Mouse (Mus musculus): ENCODE measurements around the gene 1700020D05Rik.
A peak's percentile ranks its signal among the peaks of the same experiment; 100 is the strongest.

1700020D05Rik gene

DNA sequence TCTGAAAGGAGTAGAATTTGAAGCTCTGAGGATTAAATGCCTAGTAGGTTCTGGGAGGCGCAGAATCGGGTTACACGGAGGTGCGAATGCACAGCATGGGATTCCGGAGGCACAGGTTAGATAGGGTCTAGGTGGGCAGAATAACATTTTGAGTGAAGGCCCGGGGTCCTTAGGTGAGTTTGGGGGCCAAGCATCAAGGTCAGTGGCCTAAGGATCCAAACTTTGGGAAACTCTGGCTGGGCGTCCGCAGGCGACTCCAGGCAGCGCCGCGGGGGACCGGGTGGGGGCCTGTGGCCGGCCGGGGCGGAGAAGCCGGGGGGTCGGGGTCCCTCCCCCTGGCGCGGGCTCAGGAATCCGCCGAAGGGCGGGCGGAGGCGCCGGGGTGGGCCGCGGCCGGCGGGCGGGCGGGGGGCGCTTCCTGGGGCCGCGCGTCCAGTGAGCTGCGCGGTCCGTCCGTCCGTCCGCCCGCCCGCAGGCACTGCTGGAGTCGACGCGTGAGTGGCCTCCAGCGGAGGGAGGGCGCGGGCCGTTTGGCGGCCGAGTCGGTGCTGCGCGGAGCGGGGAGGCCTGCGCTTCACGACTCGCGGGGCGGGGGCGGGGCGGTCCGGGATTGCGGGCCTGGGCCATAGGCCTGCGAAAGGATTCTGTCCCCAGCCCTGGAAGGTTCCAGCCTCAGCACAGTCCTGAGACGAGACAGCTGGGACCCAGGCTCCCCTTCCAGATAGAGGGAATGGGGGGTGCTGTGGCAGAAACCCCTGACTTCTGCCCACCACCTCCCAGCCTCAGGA is 29.1 kb downstream of the 1700020D05Rik start:
- DNase-seq (ENCODE audit: low spot score in 2 of 2), result peak in 1 of 2 experiments; percentile 52

DNA sequence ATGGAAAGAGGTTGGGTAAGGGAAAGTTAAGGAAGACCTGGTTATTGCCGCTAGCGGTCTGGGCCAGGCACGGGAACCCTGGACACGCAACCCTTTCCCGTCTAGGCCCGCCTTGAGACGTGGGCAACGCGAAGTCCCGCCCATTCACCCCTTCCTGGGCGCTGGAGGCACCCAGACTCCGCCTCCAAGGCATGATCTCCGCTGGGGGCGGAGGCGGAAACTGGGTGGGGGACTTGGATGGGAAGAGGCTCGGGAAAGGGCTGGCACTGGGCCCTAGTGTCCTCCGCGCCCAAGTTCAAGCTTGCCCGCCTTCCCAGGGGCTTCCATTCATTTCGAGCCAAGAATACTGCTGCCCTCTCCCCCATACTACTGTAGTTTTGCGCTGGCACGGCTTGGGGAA is 29.9 kb downstream of the 1700020D05Rik start, which contains the start of gene Efemp2:
Gene Efemp2 (plus strand): TSS at position 235 of the 400 bp plus-strand sequence.
- peak in 1 of 2 experiments; percentile 47 for DNase-seq (ENCODE audit: low spot score in 2 of 2)

DNA sequence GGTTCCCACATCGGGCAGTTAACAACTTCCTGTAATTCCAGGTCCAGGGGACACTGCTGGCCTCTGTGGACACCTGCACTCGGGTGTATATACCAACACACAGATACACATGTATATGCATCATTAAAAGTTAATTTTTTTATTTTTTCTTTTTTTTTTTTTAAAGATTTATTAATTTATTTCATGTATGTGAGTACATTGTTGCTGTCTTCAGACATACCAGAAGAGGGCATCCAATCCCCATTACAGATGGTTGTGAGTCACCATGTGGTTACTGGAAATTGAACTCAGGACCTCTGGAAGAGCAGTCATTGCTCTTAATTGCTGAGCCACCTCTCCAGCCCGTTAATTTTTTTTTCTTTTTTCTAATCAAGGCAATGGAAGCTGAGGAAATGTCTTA is 30.7 kb downstream of the 1700020D05Rik start:
- no peak for DNase-seq (ENCODE audit: low spot score in 2 of 2)

DNA sequence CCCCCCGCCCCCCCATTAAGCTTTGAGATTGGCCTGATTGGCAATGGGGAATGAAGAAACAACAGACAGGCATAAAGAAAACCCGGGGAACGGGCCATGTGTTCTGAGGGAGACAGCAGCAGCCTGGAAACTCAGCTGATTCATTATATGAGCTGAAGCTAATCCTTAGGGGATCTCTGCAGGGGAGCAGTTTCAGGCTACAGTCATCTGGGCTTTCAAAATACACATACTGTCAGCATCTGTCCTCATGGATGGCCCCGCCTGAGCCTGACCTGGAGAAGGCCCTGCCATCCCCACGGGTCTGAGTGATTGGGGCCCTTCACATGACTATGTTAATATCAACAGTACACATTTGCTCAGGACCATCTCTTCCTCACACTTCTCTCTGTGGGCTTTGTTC is 31.7 kb downstream of the 1700020D05Rik start:
- no peak for DNase-seq (ENCODE audit: low spot score in 2 of 2)

DNA sequence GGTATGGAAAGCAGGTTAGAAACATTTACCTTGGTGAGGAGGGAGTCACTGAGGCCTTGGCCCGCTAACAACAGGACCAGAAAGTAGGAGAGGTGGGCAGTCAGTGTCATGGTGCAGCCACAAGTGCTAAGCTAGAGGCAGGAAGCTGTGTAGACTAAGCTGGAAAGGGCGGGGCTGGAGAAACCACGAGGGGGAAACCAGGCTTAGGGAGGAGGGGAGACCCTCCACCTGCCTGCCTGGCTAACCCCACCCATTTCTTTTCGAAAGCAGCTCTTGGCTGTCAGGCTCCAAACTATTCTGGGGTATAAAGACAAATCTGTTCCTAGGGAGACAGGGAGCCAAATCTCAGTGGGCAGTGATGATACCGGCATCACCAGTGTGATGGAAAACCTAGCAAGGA is 35.2 kb downstream of the 1700020D05Rik start, which contains the start of gene Ctsw:
Gene Ctsw (minus strand): TSS at position 134 of the 400 bp plus-strand sequence.
- no peak for DNase-seq (ENCODE audit: low spot score in 2 of 2)

DNA sequence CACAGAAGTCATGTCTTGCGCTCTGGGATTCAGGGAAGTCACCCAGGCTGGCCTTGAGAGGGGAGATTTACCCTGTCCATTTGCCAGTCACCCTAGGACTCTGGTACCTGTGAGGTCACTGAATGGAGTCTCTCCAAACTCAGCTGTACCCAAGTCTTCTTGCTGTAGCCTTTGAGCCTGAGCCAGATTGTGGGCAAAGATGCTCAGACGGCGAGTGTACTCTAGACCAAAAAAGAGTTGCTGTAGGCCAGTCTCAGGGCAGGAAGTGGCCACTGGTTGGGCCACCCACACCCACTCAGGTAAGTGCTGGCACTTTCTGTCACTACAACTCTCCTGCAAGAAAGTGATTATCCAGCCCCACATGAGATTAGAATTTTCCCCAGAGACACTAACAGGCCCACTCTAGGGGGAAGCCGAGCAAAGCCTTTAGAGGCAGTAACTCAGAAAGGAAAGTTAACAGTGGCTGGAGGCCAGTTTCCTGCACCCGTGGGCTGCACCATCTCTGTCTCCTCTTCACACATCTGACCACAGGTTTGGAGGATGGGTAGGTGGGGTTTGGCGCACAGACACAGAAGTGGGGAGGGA is 36.6 kb downstream of the 1700020D05Rik start:
- DNase-seq (ENCODE audit: low spot score in 2 of 2), result no peak

DNA sequence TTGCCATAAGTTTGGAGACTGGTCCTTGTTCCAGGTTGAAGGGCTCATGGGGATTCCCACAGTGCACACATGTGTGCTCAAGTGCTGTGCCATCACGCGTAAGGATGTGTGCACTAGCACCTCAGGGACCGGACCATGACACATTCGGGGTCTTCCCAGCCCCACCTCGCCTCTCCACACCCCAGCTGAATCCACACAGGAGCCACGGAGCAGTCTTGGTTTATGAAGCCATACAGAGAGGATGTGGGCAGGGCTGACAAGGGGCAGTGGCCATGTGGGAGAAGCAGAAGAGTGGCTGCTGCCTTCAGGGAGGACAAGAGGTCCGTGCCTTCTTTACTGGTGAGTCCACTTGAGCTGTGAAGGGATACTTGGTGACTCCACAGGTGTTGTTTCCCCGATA is 38.5 kb downstream of the 1700020D05Rik start:
- no peak for DNase-seq (ENCODE audit: low spot score in 2 of 2)

DNA sequence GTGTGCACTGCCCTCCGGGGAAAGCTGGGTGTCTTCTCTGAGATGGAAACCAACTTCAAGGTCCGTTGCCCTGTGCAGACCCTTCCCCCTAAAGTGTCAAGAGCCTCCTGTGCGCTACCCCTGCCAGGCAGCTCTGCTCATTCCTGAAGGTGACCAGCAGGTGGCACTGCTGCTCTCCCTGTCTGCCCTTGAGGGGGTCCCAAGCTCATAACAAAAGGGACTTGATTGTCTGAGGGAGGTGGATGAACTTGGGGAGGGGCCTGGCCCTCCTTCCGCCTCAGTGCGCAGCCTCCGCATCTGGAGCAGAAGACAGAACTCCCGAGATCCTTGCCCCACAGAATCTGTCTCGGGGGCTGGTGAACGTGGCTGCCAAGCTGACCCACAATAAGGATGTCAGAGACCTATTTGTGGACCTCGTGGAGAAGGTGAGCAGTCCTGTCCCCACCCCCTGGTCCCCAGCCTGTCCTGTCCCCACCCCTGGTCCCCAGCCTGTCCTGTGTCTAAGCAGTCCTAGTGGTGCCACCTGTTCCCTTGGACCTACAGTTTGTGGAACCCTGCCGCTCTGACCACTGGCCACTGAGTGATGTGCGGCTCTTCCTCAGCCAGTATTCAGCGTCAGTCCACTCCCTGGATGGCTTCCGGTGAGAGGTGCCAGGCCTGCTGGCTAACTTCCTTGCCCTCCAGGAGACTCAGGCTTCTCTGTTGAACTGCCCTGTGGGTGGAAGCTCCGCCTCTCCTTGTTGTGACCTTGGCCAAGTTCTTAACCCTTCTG is 39.6 kb downstream of the 1700020D05Rik start:
- DNase-seq (ENCODE audit: low spot score in 2 of 2), result peak in 1 of 2 experiments; percentile 76

DNA sequence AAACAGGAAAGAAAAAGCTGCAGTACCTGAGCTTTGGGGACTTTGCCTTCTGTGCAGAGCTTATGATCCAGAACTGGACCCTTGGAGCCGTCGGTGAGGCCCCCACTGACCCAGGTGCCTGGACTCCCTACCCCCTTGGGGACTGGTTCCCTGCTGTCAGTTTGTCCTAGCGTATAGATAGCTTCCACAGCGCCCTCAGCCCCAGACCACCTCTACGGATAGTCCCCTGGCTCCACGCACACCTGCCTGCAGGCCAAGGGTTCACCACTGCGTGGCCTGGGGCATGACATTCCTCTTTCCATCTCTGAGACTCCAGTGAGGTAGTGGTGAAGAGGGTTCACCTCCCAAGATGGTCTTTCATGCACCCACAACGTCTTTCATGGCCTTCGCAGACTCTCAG is 40.4 kb downstream of the 1700020D05Rik start:
- DNase-seq (ENCODE audit: low spot score in 2 of 2), result no peak

DNA sequence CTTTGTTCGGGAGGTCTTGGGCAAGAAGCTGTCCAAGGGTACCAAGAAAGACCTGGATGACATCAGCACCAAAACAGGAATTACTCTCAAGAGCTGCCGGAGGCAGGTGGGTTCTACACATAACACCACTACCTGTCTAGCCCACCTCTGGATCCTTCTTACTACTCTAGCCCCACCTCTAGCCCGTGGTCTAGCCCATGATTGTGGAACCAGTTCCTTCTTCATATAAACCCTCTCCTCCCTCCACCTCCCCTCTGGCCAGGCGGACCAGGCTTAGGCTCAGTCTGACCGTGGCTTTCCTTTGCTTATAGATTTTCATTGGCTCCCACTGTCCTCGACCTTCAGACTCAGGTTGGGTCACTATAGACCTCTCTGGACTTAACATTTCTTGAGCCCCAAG is 42.2 kb downstream of the 1700020D05Rik start:
- DNase-seq (ENCODE audit: low spot score in 2 of 2), result no peak

DNA sequence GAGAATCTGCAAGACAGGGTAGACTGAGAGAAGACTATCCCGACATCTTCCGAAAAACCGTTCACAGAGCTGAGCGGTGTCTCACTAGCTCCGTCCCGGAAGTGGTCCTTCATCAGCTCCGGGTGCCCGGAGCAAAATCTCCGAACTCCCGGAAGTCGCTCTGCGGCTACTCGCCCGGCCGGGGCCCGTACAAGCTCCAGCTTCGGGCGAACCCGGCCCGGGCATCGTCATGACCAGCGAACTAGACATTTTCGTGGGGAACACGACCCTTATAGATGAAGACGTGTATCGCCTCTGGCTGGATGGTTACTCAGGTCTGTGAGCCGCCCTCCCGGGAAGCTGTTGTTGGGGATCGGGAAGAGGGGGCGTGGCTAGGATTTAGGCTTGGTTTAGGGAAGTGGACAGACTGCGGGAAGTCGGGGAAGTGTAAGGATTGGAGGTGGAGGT is 43.1 kb downstream of the 1700020D05Rik start, which contains the start of gene Fibp:
Gene Fibp (plus strand): TSS at position 151 of the 447 bp plus-strand sequence.
- peak; percentile 83 to 87 for DNase-seq (ENCODE audit: low spot score in 2 of 2)

DNA sequence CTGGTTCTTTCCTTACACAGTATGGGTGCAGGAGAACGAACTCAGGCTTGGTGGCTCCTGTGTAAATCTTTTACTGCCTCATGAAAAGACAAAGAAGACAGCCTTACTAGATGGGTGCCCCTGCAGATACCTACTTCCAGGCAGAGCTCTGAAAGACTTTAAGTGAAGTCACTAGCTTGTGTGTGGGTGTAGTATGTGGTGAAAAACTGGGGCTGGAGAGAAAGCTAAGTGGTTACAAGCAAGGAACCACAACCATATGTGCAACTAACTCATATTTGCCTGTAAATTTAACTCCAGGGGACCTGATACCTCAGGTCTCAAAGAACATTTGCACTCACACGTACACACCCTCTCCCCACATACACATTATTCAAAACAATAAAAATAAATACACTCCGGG is 43.7 kb downstream of the 1700020D05Rik start:
- no peak for DNase-seq (ENCODE audit: low spot score in 2 of 2)

DNA sequence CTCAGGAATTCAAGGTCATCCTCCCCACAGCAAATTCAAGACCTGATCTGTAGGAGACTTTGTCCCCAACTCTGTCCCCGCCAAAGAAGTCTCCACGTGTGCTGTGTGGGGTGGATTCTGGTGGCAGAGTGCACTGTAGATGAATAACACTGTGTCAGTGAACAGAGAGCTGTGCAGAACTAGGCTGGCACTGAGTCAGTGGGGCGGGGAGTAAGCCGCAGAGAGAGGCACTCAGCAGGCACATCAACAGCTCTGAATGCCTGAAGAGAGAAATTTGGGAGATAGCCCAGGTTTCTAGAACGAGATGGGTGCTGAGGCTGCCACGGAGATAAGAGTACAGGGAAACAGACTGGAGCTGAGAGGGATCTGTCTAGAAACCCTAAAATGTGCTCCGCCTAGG is 44.6 kb downstream of the 1700020D05Rik start:
- no peak for DNase-seq (ENCODE audit: low spot score in 2 of 2)

DNA sequence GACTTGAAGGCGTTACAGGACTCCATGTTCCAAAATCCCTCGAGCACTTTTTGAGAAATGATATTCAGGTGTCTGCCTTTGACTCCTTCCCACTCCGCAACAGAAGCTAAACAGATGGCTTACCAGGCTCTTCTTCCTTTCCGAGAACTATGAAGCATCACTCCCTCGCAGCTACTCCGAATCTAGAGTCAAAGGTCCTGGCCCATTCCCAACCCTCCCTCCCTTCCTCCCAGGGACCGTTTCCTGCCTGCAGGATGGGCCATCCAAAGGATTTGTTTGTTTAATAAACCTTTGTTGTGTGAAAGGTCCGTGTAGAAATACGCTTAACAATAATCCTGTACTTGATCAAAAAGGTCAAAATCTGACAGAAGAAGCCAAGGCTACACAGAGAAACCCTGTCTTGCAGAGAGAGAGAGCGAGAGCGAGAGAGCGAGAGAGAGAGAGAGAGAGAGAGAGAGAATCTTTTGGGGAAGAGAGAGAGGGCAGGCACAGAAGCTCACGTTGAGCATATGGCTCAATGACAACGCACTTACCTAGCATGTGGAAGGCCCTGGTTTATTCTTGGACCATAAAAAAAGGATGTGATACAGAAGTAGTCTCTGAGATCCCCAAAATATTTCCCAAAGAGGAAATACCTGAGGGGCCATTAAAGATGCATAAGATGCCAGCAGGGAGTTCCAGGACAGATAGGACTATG is 45.7 kb downstream of the 1700020D05Rik start, which contains the start of gene Ccdc85b:
Gene Ccdc85b (minus strand): TSS at position 149 of the 697 bp plus-strand sequence.
- DNase-seq (ENCODE audit: low spot score in 2 of 2), result no peak

DNA sequence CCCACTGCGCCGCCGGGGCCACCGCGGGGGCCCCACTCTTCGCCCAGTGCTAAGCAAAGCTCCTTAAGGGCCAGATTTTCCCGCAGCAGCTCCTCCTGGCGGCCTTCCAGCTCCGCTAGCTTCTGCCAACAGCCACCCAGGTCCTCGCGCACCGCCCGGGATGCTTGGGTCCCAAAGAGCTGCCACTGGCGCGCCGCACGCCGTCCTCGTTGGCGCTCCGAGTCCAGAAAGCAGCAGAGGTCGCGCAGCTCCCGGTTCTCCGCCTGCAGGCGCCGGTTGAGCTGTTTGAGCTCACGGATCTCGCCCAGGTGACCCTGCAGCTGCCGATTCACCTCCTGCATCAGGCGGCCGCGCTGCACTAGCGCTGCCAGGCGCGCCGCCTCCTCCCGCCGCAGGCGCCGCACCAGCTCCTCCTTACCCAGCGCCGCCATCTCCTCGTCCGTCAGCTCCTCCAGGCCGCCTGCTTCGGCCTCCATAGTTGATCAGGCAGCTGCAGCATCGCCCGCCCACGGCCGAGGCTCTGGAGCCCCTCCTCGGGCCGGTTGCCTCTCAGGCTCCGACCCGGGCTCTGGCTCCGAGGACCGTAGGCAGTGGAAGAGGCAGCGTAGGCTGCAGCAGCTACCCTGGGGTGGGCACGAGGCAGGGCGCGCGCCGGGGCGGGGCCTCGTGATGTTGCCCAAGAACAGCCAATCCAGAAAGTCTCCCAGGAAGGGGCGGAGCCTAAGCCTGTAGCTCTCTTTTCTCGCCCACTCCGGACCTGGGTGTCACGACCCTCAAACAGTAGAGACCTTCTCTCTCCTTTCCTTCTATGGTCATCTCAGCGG is 46.5 kb downstream of the 1700020D05Rik start:
- DNase-seq (ENCODE audit: low spot score in 2 of 2), result peak; percentile 86 to 95

DNA sequence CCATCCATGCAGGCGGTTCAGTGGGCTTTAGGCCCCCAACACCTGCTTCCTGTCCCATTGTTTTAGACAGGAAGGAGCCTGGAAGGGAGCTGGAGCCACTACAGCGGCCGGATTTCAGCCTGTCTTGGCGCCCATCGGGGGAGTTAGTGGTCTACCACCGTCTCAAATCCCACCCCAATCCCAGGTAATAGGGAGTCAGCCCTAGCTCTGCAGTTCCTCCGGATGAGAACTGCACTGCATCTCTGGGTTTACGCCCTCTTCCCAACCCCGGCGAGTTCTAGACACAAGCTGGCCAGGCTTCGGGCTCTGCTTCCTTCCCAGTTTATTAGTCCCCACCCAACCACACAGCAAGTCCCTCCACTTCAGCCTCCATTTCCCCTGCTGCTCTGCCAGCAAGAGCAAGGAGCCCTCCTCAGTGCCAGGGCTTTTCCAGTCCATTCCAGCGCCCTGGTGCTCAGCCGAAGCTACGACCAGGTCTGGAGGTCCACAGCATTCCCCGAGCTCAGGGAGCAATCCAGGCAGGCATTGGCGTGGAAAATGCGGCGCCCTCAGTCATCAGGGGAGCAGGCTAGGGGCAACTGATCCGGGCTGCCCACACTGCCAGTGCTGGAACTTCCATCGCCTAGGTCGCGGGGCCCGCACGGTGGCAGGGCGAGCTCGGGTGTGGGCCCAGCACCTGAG is 47.2 kb downstream of the 1700020D05Rik start:
- no peak for DNase-seq (ENCODE audit: low spot score in 2 of 2)

DNA sequence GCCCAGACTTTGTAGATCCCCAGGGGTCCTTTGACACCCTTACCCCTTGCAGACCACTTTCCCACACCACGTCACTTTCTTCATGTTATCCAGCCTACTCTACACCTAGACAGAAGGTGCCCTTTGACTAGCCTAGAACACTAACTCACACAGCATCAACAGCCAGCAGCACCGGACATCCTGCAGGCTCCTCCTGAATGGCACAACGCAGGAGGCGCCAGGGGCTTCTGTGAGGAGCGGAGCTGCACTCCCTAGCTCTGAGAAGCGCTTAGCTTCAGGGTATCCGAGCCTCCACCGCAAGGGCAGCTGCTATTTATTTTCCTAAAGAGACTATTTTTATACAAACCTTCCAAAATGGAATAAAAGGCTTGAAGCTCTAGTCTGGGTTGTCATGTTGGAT is 48.0 kb downstream of the 1700020D05Rik start:
- DNase-seq (ENCODE audit: low spot score in 2 of 2), result no peak

DNA sequence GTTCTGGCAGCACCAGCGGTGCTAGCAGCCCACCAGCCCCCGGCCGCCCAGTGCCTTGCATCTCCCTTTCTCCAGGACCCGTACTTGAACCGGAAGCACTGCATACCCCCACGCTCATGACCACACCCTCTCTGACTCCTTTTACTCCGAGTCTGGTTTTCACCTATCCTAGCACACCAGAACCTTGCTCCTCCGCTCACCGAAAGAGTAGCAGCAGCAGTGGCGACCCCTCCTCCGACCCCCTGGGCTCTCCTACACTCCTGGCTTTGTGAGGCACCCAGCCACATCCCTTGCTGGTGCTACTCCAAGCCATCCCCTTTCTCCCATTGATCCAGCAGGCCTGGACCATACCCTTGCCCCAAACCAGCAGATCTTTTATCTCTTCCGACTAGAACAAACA is 48.5 kb downstream of the 1700020D05Rik start:
- DNase-seq (ENCODE audit: low spot score in 2 of 2), result no peak
